Mouse (Mus musculus) liver, postnatal 0 days (tissue): ENCODE measurements around the gene Abat. TPM values are rescaled to one million over a fixed set of nuclear protein-coding genes. Genes with fewer than 3 reads are reported as not detected.

Source experiments
- ATAC-seq: fragments of 200-750 bp; cut with Nextera tagmentation; 2 replicates; pipeline ENCODE4 v1.8.0; 2017; ENCODE audit warnings: mild to moderate bottlenecking, moderate library complexity
- DNase-seq: peaks from one replicate; pipeline ENCODE4 v3.0.0-alpha.2; 2016
- H3K27ac ChIP-seq: fragments of 300-500 bp; sonication (generic); 2 replicates; pipeline ENCODE4 v1.5.1; 2014; ENCODE audit warnings: antibody characterized with exemption, moderate library complexity, mild to moderate bottlenecking, low read depth
- H3K27me3 ChIP-seq: fragments of 300-500 bp; sonication (generic); 2 replicates; pipeline ENCODE4 v1.6.1; 2014; ENCODE audit warnings: low read length, control low read depth, mixed read lengths; ENCODE audit not compliant: insufficient read depth
- H3K36me3 ChIP-seq: fragments of 300-500 bp; sonication (generic); replicated peaks from 2 replicates; pipeline ENCODE4 v1.6.1; 2014; ENCODE audit warnings: mild to moderate bottlenecking, control low read depth, low read length, moderate library complexity, mixed read lengths; ENCODE audit not compliant: insufficient read depth
- H3K4me1 ChIP-seq: fragments of 300-500 bp; sonication (generic); 2 replicates; pipeline ENCODE4 v1.6.1; 2014; ENCODE audit warnings: antibody characterized with exemption, mild to moderate bottlenecking, control low read depth; ENCODE audit not compliant: insufficient read depth
- H3K4me2 ChIP-seq: fragments of 300-500 bp; sonication (generic); 2 replicates; pipeline ENCODE4 v1.6.1; 2014; ENCODE audit warnings: low read depth, mild to moderate bottlenecking, low read length, moderate library complexity, mixed read lengths
- H3K4me3 ChIP-seq: fragments of 300-500 bp; sonication (generic); 2 replicates; pipeline ENCODE4 v1.5.1; 2014; ENCODE audit warnings: low read depth, low read length
- H3K9ac ChIP-seq: fragments of 300-500 bp; sonication (generic); replicated peaks from 2 replicates; pipeline ENCODE4 v1.6.1; 2014; ENCODE audit warnings: mild to moderate bottlenecking, moderate library complexity
- H3K9me3 ChIP-seq: fragments of 300-500 bp; sonication (generic); 2 replicates; pipeline ENCODE4 v1.6.1; 2016; ENCODE audit warnings: mild to moderate bottlenecking, control low read depth, low read length, mixed read lengths
- CTCF ChIP-seq: sonication (generic); IDR thresholded peaks from 2 replicates; pipeline ENCODE4 v1.5.1; 2016; ENCODE audit warnings: antibody characterized with exemption, low read depth
- EP300 ChIP-seq: IDR thresholded peaks from 2 replicates; pipeline ENCODE4 v1.6.1; 2016; ENCODE audit warnings: antibody characterized with exemption, low read depth, mild to moderate bottlenecking
- WGBS: fragments of 180-500 bp; shearing (Covaris S2); extraction: QIAGEN DNeasy Blood & Tissue Kit; methylation state at CpG from one replicate; pipeline ENCODE4 v1.1.7; 2014; ENCODE audit not compliant: insufficient replicate concordance; 5-methylcytosine and 5-hydroxymethylcytosine counted together
- polyA plus RNA-seq: library from polyadenylated mRNA; unstranded; fragments of >200 nt; fragmentation: Nextera tagmentation; extraction: Ambion mirVana; gene quantifications from 2 replicates; pipeline ENCODE4 v1.2.1, GENCODE M21; 2015

The Abat gene
- polyA plus RNA-seq, 1 experiment from 2014 or later, result 37.8 TPM

DNA sequence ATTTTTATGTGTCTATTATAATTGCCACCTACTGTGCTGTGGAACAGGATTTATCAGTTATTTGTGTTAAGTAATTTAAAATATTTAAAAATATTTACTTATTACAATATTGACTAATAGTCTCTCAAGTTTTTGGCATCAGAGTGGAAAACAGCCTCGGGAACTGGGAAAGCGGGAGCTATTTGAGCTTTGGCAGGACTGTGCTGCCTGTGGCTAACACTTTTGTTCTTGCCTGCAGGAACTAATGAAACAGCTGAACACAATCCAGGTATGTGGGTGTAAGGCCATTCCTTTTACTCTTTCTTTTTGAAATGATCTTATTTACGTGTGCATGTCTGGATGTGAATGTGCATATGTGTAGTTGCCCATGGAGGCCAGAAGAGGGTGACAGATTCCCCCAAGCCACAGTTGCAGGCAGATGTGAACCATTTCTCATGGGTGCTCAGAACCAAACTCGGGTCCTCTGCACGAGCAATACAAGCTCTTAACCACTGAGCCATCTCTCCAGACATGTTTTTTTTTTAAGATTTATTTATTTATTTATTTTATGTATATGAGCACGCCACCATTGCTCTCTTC, 68.5 kb downstream of the Abat start:
- peak; percentile 32; the same call in 1 of the 2 replicates for TF ChIP-seq CTCF
- TF ChIP-seq EP300, result no peak
- no peak overlapping the region for H3K4me2 ChIP-seq
- no peak overlapping the region for H3K27ac ChIP-seq
- no peak for DNase-seq
- H3K27me3 ChIP-seq, result no peaks in the 10 kb centered on the region
- H3K9ac ChIP-seq, result no peak overlapping the region
- peaks cover 35% of the 10 kb centered on the region for H3K36me3 ChIP-seq
- no peak overlapping the region for H3K4me3 ChIP-seq
- WGBS, result 84% methylated on average over 6 of the region's 6 CpGs
- no peaks in the 10 kb centered on the region for H3K4me1 ChIP-seq
- no peak for ATAC-seq
- H3K9me3 ChIP-seq, result peaks cover 3% of the 10 kb centered on the region; the same call in 1 of the 2 replicates

DNA sequence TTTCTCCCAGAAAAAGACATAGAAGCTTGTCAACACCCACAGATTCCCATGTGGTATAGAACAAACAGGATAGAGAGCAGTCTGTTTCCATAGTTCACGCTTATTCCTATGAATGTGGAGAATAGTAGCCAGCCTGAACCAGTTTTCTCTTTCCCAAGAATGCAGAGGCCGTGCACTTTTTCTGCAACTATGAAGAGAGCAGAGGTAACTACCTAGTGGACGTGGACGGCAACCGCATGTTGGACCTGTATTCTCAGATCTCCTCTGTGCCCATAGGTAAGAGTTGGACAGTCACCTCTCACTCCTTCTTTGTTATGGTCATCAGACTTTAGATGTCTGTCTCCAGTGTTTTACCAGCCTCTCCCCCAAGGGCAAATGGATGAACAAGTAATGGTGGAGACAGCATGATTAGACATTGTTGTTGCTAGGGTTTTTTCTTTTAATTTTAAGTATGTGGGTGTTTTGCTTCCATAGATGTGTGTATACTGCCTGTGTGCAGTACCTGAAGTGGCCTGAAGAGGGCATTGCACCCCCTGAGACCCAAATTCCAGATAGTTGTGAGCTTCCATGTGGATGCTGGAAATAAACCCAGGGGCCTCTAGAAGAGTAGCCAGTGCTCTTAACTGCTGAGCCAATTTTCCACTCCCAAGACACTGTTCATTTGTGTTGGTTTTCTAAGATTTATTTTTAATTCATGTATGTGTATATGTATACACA, 69.5 kb downstream of the Abat start:
- WGBS, result 88% methylated on average over 5 of the region's 5 CpGs
- no peak overlapping the region for H3K9ac ChIP-seq
- DNase-seq, result no peak
- no peak overlapping the region for H3K4me3 ChIP-seq
- H3K9me3 ChIP-seq, result peaks cover 3% of the 10 kb centered on the region; the same call in 1 of the 2 replicates
- H3K4me2 ChIP-seq, result no peak overlapping the region
- no peak for TF ChIP-seq EP300
- TF ChIP-seq CTCF, result peak; percentile 53
- no peaks in the 10 kb centered on the region for H3K4me1 ChIP-seq
- no peak for ATAC-seq
- peaks cover 35% of the 10 kb centered on the region for H3K36me3 ChIP-seq
- H3K27ac ChIP-seq, result no peak overlapping the region
- H3K27me3 ChIP-seq, result no peaks in the 10 kb centered on the region

DNA sequence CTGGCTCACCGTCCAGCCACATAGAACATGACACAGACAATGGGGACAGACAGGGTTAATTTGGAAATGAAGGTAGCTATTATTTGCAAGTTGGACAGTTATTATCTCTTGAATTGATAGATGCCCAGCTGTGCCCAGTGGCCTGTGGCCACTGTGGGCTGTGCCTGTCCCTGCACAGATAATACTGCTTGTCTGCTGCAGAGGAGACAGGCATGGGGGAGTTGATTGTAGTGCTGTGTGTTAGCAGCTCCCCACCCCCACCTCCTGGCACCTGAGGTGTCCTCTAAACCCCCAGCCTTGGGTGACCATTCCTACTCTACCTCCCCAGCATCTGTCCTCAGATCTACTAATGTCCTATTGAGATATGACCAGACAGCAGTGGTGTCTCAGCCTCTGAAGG, 71.0 kb downstream of the Abat start:
- WGBS, result 70% methylated on average over 1 of the region's 1 CpGs
- Histone ChIP-seq H3K36me3 (peaks cover 27% of the 10 kb centered on the region), H3K9ac (no peak overlapping the region), H3K9me3 (peaks cover 3% of the 10 kb centered on the region; the same call in 1 of the 2 replicates), H3K4me1 (no peaks in the 10 kb centered on the region), H3K4me3 (no peak overlapping the region), H3K27me3 (no peaks in the 10 kb centered on the region), H3K4me2 (no peak overlapping the region), H3K27ac (no peak overlapping the region)
- ATAC-seq, result no peak
- no peak for TF ChIP-seq CTCF
- no peak for TF ChIP-seq EP300
- no peak for DNase-seq

DNA sequence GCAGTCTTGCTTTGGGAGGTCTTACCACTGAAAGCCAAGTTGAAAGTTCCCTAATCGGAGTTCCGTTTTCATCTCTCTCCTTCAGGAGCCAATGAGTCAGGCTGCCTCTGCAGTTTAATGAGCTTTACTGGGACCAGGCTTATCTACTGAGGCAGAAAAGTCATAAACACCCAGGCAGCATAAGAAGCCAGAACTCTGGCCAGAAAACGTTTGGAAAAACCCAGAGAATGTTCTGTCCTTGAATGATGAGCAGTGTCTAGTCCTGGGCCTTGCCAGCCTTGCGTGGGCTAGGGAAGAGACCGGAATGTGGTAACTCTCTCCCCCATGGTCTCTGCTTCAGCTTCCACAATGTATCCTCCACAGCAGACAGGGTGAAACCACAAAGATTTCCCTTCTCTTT, 71.8 kb downstream of the Abat start:
- TF ChIP-seq EP300, result no peak
- TF ChIP-seq CTCF, result no peak
- Histone ChIP-seq H3K9me3 (peaks cover 3% of the 10 kb centered on the region; the same call in 1 of the 2 replicates), H3K9ac (no peak overlapping the region), H3K36me3 (peaks cover 27% of the 10 kb centered on the region), H3K4me3 (no peak overlapping the region), H3K4me2 (no peak overlapping the region), H3K4me1 (no peaks in the 10 kb centered on the region), H3K27me3 (no peaks in the 10 kb centered on the region), H3K27ac (no peak overlapping the region)
- no peak for ATAC-seq
- 63% methylated on average over 5 of the region's 5 CpGs for WGBS
- DNase-seq, result no peak

DNA sequence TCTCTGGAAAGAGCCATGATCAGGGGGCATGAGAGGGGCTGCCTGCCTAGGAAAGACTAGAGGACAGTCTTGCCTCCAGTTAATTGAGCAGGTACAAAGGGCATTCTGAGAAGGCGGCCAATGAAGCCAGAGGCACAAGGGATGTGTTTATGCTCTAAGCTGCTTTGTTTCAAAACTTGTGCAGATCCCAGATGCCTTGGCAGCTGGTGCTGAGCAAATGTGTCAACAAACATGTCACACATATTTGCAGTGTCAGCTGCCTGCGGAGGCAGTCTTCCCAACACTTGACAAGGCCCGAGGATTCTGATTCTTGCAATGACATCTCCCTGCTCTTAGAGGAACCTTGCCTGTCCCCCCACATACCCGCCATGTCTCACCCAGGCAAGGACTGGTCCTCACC, 82.2 kb downstream of the Abat start:
- H3K4me3 ChIP-seq, result no peak overlapping the region
- WGBS, result 68% methylated on average over 4 of the region's 4 CpGs
- TF ChIP-seq CTCF (no peak), EP300 (no peak)

DNA sequence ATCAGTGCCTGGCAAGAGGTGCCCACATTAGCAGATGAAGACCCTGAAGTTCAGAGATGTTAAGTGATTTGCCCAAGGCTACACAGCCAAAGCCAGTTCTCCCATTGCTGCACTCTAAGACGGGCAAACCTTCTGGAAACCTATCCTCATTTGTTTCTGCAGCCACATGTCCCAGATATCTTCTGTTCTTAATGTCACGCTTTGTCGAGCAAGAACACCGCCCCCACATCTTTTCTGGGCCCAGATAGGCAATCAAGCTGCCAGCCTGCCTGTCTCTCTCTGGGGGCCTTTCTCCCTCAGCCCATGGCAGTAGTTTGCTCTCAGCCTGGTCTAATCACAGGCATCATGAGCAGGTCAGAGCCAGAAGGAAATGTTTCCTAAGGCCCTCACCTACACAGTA, 83.1 kb downstream of the Abat start:
- TF ChIP-seq CTCF (no peak), EP300 (no peak)
- Histone ChIP-seq H3K9ac (no peak overlapping the region), H3K9me3 (no peaks in the 10 kb centered on the region), H3K27me3 (no peaks in the 10 kb centered on the region), H3K4me3 (no peak overlapping the region), H3K4me2 (no peak overlapping the region), H3K4me1 (no peaks in the 10 kb centered on the region), H3K27ac (no peak overlapping the region), H3K36me3 (no peaks in the 10 kb centered on the region)
- ATAC-seq (no peak), DNase-seq (no peak)
- WGBS, result 74% methylated on average over 4 of the region's 4 CpGs

More for the DNA sequence above, 82.2 kb downstream of the Abat start:
- no peak for ATAC-seq
- DNase-seq, result no peak
- Histone ChIP-seq H3K9ac (no peak overlapping the region), H3K27me3 (no peaks in the 10 kb centered on the region), H3K9me3 (no peaks in the 10 kb centered on the region), H3K4me1 (no peaks in the 10 kb centered on the region), H3K4me2 (no peak overlapping the region), H3K27ac (no peak overlapping the region), H3K36me3 (no peaks in the 10 kb centered on the region)
